Mouse (Mus musculus) CD4-positive, CD25-positive, alpha-beta regulatory T cell, adult 4 months (primary cell): Measurements from ENCODE around the gene Clybl. TPM values are rescaled to one million over a fixed set of nuclear protein-coding genes. Genes with fewer than 3 reads are reported as not detected.

Experiments used
- ATAC-seq: one replicate; pipeline ENCODE4 v1.8.0; 2017
- polyA plus RNA-seq, 2 experiments: library from polyadenylated mRNA; unstranded; fragments of 100-300 nt; shearing (Covaris generic); gene quantifications; one replicate each; pipeline ENCODE4 v1.2.1; 2017

Clybl gene
- polyA plus RNA-seq, result 10 to 100 TPM; 10.5 to 13.7 TPM

- peak; percentile 98 for ATAC-seq
These were observed at the start of gene Clybl for GRCm38 (mm10) chr14:122181078-122181814. Clybl (plus strand) TSS chr14:122181704.

DNA sequence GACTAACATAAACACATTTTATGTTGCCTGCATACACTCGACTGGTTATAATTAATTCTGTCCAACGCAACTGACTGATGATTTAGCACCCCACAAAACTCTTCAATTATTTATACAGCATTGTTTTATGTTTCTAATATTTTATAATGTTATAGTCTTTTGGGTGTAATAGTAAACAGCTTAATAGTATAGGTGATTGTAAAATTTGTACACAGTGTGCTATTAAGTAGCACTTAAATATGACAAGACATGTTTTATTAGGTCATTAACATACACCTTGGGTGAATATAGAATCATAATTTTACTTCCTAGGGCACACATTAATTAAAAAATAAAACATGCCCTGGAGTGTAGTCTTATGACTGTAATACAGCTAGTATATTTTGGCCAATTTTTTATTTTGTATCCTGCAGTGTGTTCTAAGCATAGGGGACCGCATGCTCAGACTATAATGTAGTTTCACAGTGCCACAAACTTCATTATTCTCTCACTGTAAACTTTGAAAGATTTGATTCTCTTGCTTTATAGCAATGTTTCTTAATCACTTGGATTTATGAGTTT is 45.1 kb upstream of the Clybl start:
- ATAC-seq, result no peak

DNA sequence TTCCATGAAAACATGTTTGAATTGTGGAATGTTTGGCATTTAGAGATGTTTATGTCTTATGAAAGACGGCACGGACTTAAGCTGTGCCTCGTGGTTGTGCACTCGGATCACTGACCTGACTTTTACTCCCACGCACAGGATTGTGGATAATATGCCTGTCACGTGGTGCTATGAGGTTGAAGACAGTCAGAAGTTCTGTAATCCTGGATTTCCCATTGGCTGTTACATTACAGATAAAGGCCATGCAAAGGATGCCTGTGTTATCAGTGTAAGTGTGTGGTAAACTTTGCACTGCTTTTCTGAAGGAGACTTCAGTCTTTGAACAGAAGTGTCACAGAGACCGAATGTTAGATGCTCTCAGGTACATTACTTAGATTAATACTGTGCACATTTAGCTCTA is 44.3 kb upstream of the Clybl start:
- ATAC-seq, result no peak

DNA sequence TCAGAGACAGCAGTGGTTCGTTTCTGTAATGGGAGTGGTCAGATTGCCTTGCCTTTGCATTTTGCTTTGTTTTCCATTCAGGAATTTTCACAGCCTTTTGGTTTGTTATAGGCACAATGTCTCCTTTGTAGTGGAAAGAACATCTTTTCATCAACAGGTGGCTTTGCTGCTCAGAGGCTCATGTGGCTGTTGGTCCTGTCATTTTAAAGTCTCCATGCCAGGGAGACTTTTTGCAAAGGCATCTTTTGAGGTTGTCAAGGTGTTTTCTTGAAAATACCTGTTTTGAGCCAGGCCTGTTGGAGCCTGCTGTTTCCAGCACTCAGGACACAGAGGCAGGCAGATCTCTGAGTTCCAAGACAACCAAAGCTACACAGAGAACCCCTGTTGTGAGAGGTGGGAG is 41.4 kb upstream of the Clybl start:
- no peak for ATAC-seq

- ATAC-seq, result no peak
These were observed 37.8 kb upstream of the Clybl start for GRCm38 (mm10) chr14:122143585-122144269.

GRCm38 (mm10) chr14:122145374-122145773 is 36.1 kb upstream of the Clybl start:
- no peak for ATAC-seq

GRCm38 (mm10) chr14:122150616-122151015 is 30.9 kb upstream of the Clybl start:
- no peak for ATAC-seq

DNA sequence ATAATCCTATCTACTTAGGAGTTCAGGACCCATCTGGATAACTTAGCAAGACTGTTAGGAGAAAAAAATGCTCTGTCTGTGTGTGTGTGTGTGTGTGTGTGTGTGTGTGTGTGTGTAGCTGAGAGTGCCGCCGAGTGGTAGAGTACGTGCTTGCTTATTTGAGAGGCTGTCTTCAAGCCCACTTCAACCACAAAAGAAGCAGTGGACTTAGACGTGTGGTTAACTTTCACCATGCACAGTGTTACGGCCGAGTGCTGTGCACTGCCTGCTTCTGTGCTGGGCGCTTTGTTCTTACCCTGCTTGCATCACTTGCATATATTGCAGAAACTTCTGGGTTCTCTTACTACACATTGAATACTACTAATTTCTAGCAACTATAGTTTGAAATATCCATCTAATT is 23.8 kb upstream of the Clybl start:
- no peak for ATAC-seq

- no peak for ATAC-seq
These were observed 20.6 kb upstream of the Clybl start for GRCm38 (mm10) chr14:122160916-122161315.

GRCm38 (mm10) chr14:122168912-122169311 is 12.6 kb upstream of the Clybl start:
- no peak for ATAC-seq

DNA sequence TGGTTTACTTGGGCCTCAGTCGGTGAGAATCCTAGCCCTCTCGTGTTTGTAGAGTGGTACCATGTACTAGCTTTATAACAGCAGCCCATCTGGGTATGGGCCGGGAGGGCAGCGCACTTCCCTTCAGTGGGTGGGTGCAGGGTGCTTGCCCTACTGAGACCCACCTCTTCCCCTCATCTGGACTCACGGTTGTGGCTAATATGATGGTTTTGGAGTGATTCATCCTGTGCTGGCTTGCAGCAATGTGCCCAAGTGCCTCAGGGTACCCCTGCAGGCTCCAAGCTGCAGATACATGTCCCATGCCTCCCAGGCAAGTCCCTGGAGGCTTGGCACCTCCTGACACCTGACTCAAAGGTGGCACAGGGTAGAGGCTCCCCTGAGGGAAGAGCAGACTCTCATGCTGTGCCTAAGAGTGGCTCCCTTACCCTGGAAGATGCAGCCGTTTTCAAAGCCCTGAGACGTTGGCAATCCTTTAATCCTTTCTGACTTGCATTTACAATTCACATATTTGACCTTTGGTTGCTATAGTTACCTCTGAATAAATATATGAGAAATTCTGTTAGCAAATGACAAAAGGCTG is 11.2 kb upstream of the Clybl start:
- ATAC-seq, result no peak

DNA sequence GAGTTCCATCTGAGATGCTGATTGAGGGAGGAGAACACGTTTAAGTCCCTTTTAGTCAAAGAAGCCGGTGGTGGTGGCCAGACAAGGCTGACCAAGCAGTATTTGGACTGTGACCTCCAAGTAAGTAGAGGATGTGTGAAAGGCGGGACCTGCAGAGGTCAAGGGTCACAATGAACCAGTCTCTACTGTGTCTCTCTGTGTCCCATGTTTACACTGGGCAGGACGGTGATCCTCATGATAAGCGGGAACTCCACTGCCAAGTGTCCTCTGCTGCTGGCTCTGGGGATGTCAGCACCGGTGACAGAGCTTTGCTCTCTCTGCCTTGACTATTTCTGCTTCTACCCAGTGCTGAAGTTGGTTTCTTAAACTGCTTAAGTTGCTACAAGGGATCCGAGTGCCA is 10.5 kb upstream of the Clybl start:
- no peak for ATAC-seq

DNA sequence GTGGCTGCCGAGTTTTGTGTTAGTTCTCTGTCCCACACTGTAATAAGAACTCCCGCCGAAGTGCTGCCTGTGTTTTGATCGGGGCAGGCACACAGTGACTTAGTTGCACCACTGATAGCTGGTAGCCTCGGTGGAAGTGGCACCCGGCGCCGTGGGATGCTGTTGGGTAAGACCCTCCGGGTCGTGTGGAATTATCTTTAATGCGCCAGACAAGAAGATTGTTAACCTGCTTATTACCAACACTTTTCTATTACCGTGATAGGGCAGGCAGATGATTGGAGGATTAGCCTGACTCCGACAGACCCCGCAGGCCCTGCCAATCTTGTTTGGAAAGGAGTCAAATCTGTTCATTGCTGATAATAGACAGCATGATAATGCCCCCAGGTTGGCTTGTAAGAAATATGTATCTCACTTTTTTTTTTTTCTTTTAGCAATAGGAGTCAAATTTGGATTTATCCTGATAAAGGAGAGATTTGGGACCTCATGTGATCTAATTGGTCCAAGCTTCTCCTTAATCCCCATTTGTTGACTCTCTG is 5.2 kb upstream of the Clybl start:
- ATAC-seq, result no peak

DNA sequence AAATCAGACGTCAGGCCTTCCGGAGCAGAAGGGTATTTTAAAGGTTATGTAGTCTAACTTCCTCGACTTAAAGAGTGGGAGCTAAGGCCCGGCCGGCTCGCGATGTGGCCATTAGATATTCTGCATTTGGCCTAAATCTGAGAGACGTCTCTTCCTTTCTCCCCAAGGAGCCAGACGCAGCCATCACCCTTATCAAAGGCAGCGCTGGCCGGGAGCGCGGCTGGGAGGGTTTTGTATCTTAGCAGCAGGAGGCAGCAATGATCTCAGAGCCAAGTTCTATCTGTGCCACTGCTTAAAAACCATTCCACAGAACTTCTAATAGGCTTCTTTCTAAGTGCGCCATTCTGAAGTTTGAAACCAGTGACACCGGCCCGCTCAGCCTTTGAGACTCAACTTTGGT is 2.2 kb upstream of the Clybl start:
- ATAC-seq, result no peak

- ATAC-seq, result peak; percentile 75
These were observed 282 bp downstream of the Clybl start for GRCm38 (mm10) chr14:122181815-122182157.

DNA sequence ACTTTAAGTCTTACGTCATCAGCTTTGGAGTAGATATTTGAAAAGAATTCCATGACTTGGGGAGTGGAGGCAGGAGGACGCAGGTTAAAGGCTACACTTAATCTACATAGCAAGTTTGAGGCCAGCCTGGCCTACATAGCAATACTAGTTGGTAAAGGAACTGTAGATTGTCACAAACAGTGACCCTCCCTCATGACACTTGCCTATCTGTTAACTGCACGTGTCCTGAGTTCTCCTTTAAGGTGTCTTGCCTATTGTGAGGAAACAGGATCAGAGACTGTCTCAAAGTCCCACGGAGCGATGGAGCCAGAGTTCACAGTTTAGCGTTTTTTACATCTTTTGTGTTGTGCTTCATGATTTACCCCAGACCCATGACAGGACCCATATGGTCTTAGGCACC is 716 bp downstream of the Clybl start:
- no peak for ATAC-seq

GRCm38 (mm10) chr14:122183974-122184373 is 2.5 kb downstream of the Clybl start:
- no peak for ATAC-seq

DNA sequence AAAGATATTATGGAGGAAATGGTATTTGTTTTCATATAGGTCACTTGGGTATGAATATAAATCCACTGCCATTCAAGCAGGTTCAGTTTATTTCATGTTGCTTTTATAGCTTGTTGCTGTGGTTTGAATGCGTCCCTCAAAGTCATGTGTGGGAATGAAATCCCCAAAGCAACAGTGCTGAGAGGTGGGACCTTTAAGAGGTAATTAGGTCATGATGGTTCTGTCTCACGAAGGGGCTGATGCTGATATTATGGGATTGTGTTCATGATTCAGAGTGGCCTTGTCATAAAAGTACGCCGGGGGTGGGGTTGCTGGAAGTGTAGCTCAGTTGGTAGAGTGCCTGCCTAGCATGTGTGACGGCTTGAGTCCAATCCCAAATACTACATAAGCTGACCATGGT is 6.7 kb downstream of the Clybl start:
- ATAC-seq, result no peak

- no peak for ATAC-seq
These were observed 8.4 kb downstream of the Clybl start for GRCm38 (mm10) chr14:122189901-122190300.

DNA sequence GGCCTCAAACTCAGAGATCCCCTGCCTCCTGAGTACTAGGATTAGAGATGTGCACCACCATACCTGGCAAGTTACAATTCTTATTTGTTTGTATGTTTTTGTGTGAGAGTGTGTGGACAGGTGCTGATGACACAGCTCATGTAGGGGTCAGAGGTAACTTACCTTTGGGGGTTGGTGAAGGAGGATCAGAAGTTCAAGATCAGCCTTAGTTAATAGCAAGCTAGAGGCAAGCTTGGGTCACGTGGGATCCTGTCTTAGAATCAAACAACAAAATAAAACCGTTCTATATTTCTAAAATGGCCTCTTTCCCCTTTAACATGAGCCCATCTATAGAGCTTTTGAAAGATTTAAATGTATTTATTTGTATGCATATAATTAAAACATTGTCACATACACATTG is 9.0 kb downstream of the Clybl start:
- ATAC-seq, result no peak

DNA sequence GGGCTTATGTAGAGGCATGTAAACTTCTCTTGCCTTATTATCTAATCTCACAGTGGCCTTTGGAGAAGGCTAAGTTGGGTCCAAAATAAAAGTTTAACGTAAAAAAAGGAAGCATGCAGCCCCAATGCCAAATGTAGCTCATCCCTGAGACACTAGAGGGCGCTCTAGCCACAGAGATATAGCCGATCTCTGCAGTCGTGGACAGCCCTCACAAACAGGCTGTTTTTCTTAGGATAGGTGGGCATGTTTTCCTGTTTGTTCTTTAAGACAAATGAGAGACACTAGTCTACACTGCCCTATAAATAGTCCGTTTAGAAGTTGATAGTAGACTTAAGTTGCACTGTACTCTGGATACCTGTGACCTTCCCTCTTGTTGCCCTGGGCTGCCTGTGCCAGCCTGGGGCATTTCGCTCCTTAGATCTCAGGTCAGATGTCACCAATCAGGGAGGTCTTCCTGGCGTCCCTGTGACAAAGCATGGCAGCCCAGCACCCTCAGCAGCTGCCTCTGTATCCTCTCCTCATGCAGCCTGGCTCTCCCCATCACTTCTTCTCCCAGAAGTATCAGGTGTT is 9.5 kb downstream of the Clybl start:
- peak; percentile 87 for ATAC-seq

GRCm38 (mm10) chr14:122194630-122195029 is 13.1 kb downstream of the Clybl start:
- ATAC-seq, result no peak

DNA sequence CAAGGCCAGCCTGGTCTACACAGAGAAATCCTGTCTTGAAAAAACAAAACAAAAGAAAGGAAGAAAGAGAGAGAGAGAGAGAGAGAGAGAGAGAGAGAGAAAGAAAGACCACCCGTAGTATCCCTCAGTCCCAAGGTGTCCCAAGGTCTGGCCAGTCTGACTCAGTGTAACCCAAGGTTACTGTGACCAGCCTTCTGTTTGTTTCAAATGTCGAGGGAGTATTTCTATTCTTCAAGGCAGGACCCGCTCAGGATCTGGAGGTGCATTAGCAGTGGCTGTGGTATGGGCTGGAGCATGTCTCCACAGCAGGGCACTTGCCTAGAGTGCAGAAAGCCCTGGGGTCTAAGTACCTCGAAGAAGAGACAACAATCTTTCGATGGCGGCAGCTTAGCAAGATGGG is 15.3 kb downstream of the Clybl start:
- no peak for ATAC-seq
